Mouse (Mus musculus) G1E-ER4 (cell line): ENCODE data around the gene Ccna1. TPM values are rescaled to one million over a fixed set of nuclear protein-coding genes. Genes with fewer than 3 reads are reported as not detected.

Source experiments
- GATA1 ChIP-seq: IDR thresholded peaks from one replicate; pipeline ENCODE4 v1.8.0; 2012; ENCODE audit warnings: low read length, inconsistent platforms
- polyA plus RNA-seq: library from polyadenylated mRNA; stranded (reverse); fragments of >175 nt; gene quantifications from 2 replicates; pipeline ENCODE4 v1.2.3, GENCODE M21; 2012

The Ccna1 gene
- polyA plus RNA-seq = not detected in 2 replicates

- TF ChIP-seq GATA1 = no peak
Measured at GRCm38 (mm10) chr3:55055038-55055746, at the start of gene Ccna1. Ccna1 (minus strand) TSS chr3:55055501.

DNA sequence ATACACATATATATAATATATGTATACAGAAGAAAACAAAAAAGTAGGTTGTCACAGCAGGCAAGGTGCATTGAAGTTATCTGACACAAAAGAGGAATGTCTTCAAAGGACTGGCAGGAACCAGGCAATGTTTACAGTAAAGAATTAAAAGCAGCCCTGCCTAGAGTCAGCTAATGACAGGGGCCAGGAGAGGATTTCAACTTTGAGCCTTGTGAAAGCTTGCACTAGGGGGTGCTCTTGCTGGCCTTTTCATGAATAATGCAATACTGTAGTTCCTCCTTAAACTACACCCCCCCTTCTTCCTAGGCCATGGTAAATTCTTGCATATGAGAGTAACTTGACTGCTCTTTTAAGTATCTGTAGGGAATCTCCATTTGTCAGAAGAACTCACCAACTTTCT is 45.8 kb upstream of the Ccna1 start:
- TF ChIP-seq GATA1 = no peak

DNA sequence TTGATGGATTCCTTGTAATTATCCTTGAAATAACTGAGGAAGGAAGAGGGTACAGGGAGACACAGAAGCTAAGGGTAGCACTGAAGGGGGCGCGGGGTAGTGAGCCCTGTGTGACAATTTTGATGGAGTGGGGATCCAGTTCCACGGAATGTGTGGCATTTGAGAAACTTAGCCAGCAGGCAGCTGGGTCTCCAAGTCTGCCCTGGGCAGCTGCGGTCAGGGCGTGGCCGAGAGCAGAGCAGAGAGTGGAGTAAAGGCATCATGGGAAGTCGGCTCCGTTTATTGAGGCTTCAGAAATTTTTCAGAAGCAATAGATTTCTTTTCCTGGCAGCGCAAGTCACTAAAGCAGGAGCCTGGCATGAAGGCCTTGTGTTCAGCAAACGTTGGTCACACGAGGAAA is 43.7 kb upstream of the Ccna1 start:
- TF ChIP-seq GATA1 = no peak

DNA sequence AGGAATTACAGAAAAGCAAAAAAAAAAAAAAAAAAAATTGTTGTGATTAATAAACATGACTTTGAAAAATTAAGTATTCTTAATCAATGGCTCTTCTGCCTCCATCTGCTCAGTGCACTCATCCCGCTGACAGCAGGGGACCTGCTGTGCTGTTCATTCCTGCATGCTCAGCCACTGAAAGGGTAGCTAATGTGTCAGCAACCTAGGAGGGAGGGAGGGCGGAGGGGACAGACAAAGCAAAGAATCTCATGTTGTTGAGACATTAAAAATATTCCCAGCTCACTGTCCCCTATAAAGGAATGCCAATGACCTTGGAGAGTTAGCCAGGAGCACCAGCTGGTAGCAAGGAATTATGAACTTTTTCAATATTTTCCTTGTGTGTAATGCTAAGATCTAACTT is 42.7 kb upstream of the Ccna1 start:
- no peak for TF ChIP-seq GATA1

GRCm38 (mm10) chr3:55097186-55097585 is 41.9 kb upstream of the Ccna1 start:
- TF ChIP-seq GATA1 = no peak

GRCm38 (mm10) chr3:55096655-55097005 is 41.3 kb upstream of the Ccna1 start:
- TF ChIP-seq GATA1 = no peak

DNA sequence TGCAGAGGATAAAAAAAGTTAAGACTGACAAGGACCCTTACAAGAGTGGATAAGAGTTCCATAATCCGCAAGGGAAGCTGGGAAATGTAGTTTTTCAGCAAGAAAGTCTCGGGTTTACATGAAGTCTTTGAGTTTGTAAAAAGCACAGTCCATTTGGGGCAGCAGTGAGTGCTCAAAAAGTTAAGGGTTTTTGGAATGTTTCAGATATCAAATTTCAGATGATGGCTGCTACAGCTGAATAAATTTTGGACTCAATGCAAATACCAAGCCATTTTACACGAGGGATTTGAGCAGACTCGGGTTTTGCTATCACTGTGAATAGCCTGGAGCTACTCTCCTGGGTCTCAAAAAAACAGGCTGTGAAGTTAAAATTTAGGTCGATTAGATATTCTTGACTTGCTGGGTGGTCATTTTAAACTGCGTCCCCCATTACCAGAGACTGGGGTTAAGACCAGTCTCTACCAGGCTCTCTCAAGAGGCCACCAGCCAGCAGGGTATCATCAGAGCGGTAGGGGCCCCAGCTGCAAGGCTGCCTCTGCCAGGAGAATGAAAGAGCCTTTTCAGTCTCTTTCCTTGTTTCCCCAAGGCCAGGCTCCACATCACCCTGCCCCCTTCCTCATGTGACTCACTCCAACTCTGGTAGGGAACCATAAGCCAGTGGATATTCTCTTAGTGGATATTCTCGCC is 40.8 kb upstream of the Ccna1 start:
- TF ChIP-seq GATA1 = no peak

GRCm38 (mm10) chr3:55093161-55093560 is 37.9 kb upstream of the Ccna1 start:
- TF ChIP-seq GATA1 = no peak

DNA sequence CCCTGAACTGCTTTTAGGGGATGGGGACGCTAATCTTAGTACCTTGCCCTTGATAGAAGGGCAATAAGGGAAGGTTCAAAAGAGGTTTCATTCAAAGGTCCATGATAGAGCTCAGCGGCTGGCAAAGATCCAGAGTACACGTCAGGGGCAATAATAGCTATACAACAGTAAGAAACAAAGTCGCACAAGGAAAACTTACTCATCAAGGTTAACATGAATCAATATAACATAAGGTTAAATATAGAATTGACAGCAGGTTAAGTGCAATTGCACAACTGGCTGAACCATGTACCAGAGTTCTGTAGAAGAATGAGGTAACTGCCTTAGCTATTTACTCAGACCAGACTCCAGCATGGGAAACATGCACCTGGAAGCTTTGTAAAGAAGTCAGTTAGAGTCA is 34.0 kb upstream of the Ccna1 start:
- no peak for TF ChIP-seq GATA1

DNA sequence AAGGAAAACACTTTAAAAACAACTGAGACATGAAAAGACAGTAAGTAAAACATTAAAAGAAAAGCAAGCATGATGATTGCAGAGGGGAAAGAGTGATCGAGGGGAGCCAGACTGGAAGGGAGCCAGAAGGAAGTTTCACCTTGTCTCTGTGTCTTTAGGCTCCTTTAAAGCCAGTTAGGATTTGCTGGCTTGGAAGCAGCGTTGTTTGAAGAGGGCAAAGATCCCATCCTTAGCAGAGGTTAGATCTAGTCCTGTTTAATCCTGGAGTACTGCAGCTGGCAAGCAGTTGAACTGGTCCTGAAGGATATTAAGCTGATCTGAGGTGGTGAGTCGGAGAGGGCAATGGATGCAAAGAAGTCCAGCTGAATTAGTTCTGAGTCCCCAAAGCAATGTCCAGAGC is 33.5 kb upstream of the Ccna1 start:
- no peak for TF ChIP-seq GATA1

- no peak for TF ChIP-seq GATA1
Measured at GRCm38 (mm10) chr3:55088359-55088758, 33.1 kb upstream of the Ccna1 start.

DNA sequence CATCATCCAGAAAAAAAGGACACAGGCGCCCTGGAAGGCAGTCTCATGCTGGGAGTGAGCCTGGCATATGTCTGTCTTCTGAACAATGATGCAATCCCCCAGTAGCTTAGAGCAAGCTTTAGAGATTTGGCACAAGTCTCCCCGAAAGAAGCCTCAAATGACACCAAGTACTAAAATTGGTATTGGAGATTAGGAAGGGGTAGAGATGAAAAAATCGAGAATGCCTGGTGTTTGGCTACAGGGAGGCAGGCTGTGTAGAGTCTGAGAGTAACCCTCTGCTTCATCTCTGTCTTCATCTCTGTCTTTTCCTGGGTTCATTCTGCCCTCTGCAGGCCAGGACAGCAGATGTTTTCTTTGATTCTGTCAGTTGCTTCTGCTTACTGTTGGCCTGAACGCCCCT is 32.1 kb upstream of the Ccna1 start:
- TF ChIP-seq GATA1 = no peak

DNA sequence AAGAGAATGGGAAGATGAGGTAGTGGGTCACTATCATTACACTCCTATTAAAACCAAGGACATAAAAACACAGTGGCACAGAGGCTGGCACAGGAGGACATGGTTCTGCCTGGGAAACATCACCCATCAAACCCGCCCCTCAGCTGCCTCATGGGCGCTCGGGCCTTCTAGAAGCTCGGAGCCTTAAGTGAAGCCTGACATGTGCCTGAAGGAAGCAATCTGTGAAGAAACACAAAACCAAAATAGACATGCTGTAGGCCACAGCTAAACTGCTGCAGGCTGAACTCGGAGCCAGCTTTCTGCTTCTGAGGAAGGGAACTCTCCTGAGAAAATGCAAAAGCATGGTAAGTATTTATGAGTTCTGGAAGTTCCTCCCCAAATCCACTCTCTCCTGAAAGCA is 31.6 kb upstream of the Ccna1 start:
- no peak for TF ChIP-seq GATA1

GRCm38 (mm10) chr3:55085716-55086115 is 30.4 kb upstream of the Ccna1 start:
- TF ChIP-seq GATA1 = no peak

- TF ChIP-seq GATA1 = no peak
Measured at GRCm38 (mm10) chr3:55084781-55085180, 29.5 kb upstream of the Ccna1 start.

DNA sequence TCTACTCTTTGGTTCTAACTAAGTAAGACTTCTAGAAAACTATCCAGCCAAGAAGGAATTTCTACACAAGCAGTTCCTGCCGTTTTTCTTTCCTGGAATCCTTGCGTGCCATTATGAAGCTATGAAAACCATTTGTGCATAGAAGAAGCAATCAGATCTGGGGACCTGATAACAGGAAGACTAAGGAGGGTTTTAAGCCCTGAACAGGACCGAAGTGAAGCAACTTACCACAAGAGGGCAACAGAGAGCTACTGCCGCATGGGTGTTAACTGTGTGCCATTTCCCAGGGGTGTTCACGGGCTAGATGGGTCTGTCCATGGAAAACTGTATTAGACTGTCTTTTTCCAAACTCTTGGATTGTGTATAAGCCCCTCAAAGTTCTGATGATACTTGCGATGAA is 24.8 kb upstream of the Ccna1 start:
- peak; percentile 52 for TF ChIP-seq GATA1

DNA sequence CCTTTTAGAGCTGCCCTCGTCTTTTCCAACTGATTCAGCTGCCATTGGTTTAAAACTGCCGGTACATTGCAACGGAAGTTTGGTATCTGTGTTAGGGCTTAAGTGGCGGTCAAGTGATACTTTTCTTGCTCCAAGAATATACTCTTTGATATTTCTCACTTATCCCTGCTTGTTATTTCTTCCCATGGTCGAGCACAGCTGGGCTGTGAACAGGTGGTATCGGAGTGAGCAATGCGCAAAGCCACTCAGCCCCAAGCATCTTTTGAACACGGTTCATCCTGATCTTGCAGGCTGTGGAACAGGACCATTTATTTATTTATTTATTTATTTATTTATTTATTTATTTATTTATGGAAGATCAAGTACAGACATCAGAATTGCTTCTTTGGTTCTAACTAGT is 24.3 kb upstream of the Ccna1 start:
- TF ChIP-seq GATA1 = no peak
